Mouse (Mus musculus) liver, adult 2 months (tissue): ENCODE results near the gene Cabp4. TPM values are rescaled to one million over a fixed set of nuclear protein-coding genes. Genes with fewer than 3 reads are reported as not detected.

Experiments used
- DNase-seq: peaks from one replicate; pipeline ENCODE4 v3.0.0-alpha.2; 2011; ENCODE audit warnings: low read depth, low spot score; ENCODE audit errors: extremely low read depth
- H3K27ac ChIP-seq: fragments of 200-500 bp; replicated peaks from 2 replicates; pipeline ENCODE4 v1.5.1; 2012; ENCODE audit warnings: low read depth, mild to moderate bottlenecking, control low read depth, inconsistent platforms, low read length; ENCODE audit not compliant: insufficient read depth
- H3K27me3 ChIP-seq: fragments of 200-500 bp; 2 replicates; pipeline ENCODE4 v1.6.1; 2012; ENCODE audit warnings: mild to moderate bottlenecking, moderate library complexity, low read length, inconsistent platforms; ENCODE audit not compliant: control insufficient read depth, insufficient read depth
- H3K36me3 ChIP-seq: fragments of 200-500 bp; 2 replicates; pipeline ENCODE4 v1.6.1; 2012; ENCODE audit warnings: low read length, inconsistent platforms; ENCODE audit not compliant: control insufficient read depth, insufficient read depth
- H3K4me1 ChIP-seq: fragments of 200-500 bp; 2 replicates; pipeline ENCODE4 v1.6.1; 2011; ENCODE audit warnings: low read length; ENCODE audit not compliant: control insufficient read depth, insufficient read depth
- H3K4me3 ChIP-seq: fragments of 200-500 bp; 2 replicates; pipeline ENCODE4 v1.5.1; 2011; ENCODE audit warnings: low read depth, mild to moderate bottlenecking, control low read depth, low read length, moderate library complexity; ENCODE audit not compliant: insufficient read depth
- H3K79me2 ChIP-seq: fragments of 200-500 bp; 2 replicates; pipeline ENCODE4 v1.6.1; 2012; ENCODE audit warnings: inconsistent platforms, mild to moderate bottlenecking, low read length, moderate library complexity; ENCODE audit not compliant: control insufficient read depth, insufficient read depth
- H3K9ac ChIP-seq: fragments of 200-500 bp; 2 replicates; pipeline ENCODE4 v1.6.1; 2012; ENCODE audit warnings: low read depth, mild to moderate bottlenecking, control low read depth, inconsistent platforms, low read length
- CTCF ChIP-seq: fragments of 200-500 bp; IDR thresholded peaks from 2 replicates; pipeline ENCODE4 v1.5.1; 2011; ENCODE audit warnings: low read depth, low read length, control low read depth
- POLR2A ChIP-seq: fragments of 200-500 bp; IDR thresholded peaks from 2 replicates; pipeline ENCODE4 v1.6.1; 2011; ENCODE audit warnings: low read length, control low read depth; ENCODE audit not compliant: insufficient read depth; ENCODE audit errors: extremely low read depth
- WGBS: fragments of 180-500 bp; shearing (Covaris S2); methylation state at CpG from one replicate; pipeline ENCODE4 v1.1.7; 2018; 5-methylcytosine and 5-hydroxymethylcytosine counted together
- polyA plus RNA-seq: library from polyadenylated mRNA; depleted of rRNA; stranded (reverse); fragments of >200 nt; gene quantifications from 2 replicates; pipeline ENCODE4 v1.2.3, GENCODE M21; 2012
- total RNA-seq: library from RNA; depleted of rRNA; stranded (reverse); fragments of >200 nt; gene quantifications from 2 replicates; pipeline ENCODE4 v1.2.3, GENCODE M21; 2014

The Cabp4 gene
- total and polyA plus RNA-seq, 2 experiments = 0.37 TPM; not detected in 1

DNA sequence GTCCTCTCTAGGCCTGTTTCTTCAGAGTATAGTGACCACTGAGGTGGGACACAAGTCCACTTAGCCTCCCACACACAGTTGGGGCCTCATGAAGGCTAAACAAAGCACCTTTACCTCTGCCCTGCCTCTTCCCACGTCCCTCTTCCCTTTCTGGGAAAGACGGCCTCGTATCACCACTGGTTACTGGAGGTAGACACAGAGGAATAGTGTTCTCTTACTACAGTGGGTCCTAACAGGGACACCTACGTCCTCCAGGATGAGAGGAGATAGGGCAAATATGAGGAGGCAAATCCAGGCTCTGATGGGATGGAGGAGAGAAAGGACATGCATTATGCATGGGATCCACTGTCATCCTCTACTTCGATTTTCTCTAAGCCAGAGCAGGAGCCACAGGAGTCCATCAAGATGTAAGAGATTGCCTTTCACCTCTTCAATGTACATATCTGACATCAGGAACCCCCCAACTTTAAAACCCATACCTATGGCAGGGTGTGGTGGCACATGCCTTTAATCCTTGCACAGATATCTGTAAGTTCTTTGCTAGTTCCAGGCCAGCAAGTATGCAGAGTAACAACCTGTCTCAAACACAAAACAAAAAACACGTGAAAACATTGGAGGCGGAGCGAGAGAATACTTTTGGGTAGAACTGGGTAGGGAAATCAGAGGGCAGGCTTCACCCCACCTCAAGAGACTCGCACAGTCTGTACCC is 4.1 kb upstream of the Cabp4 start:
- H3K4me3 ChIP-seq = no peak overlapping the region; the same call in 1 of the 2 replicates
- peak overlapping the region; percentile 11 for H3K27ac ChIP-seq
- peak overlapping the region; percentile 31 for H3K9ac ChIP-seq
- no peaks in the 10 kb centered on the region for H3K27me3 ChIP-seq
- 50% methylated on average over 9 of the region's 9 CpGs for WGBS
- no peak for TF ChIP-seq POLR2A
- no peak for TF ChIP-seq CTCF
- peaks cover 15% of the 10 kb centered on the region; the same call in 1 of the 2 replicates for H3K79me2 ChIP-seq
- H3K4me1 ChIP-seq = peaks cover 18% of the 10 kb centered on the region
- H3K36me3 ChIP-seq = 0 out of 2 replicates have a peak, but pooled peaks cover 2% of the 10 kb centered on the region
- peak; percentile 84 for DNase-seq

DNA sequence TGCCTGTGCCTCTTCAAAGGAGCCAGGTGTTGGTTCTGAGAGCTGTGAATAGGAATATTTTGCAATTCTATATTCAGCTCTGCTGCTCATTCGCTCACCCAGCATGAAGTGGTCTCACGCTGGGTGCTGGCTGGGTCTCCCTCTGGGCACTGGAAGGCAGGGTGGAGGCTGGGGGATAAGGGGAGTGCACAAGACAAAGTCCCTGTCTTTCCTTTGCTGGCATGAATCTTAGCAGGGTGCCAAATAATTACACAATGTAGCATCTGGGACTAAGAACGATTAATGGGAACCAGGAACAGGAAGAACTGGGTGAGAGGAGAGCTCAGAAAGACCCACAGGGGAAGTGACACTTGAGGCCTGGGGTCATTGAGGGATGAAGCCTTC is 3.2 kb upstream of the Cabp4 start:
- 60% methylated on average over 3 of the region's 3 CpGs for WGBS
- Histone ChIP-seq H3K9ac (no peak overlapping the region), H3K27me3 (no peaks in the 10 kb centered on the region), H3K27ac (peak overlapping the region; percentile 11), H3K36me3 (0 out of 2 replicates have a peak, but pooled peaks cover 2% of the 10 kb centered on the region), H3K79me2 (peaks cover 15% of the 10 kb centered on the region; the same call in 1 of the 2 replicates), H3K4me1 (peaks cover 18% of the 10 kb centered on the region), H3K4me3 (no peak overlapping the region)
- DNase-seq = peak; percentile 66
- TF ChIP-seq CTCF (no peak), POLR2A (no peak)

DNA sequence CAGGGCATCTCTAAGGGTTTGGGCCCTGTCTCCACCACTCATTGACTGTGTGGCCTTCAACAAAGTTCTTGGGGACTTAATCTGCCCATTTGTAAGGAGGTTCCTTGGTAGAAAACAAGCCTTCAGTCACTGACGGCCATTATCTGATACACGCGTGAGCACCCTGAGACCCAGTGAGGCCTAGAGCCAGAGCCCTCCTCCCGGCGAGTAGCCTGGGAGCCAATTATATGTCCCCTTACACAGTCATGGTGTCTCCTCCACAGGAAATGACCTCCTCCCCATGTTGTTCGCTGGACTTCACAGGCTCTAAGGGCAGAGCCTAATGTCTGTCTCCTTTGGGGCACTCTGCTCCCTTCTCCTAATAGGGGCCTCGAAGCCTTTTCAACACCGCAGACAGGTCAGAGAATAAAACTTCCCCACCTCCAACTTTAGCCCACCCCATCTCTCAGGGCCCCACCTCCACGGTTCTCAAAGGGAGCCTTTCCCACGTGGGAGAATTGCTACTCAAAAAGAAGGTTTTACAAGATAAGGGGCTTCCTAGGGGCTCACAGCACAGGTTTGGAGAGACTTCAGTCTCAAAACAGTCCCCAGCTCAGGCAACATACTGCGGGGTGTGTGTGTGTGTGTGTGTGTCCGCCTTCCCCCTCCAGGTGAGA is 2.7 kb upstream of the Cabp4 start:
- Histone ChIP-seq H3K9ac (no peak overlapping the region), H3K27me3 (no peaks in the 10 kb centered on the region), H3K4me3 (no peak overlapping the region), H3K36me3 (no peaks in the 10 kb centered on the region), H3K79me2 (peaks cover 15% of the 10 kb centered on the region; the same call in 1 of the 2 replicates), H3K27ac (peak overlapping the region; percentile 7; the same call in 1 of the 2 replicates), H3K4me1 (peaks cover 18% of the 10 kb centered on the region)
- DNase-seq = no peak
- TF ChIP-seq CTCF = no peak
- TF ChIP-seq POLR2A = no peak
- WGBS = 84% methylated on average over 12 of the region's 12 CpGs

DNA sequence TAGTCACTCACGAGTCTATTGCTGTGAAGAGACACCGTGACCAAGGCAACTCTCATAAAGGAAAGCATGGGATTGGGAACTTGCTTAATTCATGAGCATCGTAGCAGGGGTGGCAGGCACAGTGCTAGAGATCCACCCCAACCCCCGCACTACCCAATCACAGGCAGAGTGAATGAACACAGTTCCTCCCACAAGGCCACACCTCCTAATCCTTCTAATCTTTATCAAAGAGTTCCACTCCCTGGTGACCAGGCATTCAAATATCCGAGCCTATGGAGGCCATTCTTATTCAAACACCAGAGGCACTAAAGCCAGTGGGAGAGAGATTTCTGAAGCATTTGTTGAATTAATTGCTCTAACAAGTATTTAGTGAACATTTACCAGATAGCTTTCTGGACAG is 2.1 kb upstream of the Cabp4 start:
- no peak for TF ChIP-seq CTCF
- TF ChIP-seq POLR2A = no peak
- Histone ChIP-seq H3K9ac (no peak overlapping the region), H3K27ac (no peak overlapping the region), H3K4me1 (peaks cover 18% of the 10 kb centered on the region), H3K4me3 (no peak overlapping the region), H3K79me2 (peaks cover 15% of the 10 kb centered on the region; the same call in 1 of the 2 replicates), H3K36me3 (no peaks in the 10 kb centered on the region), H3K27me3 (no peaks in the 10 kb centered on the region)
- DNase-seq = no peak
- WGBS = 96% methylated on average over 5 of the region's 5 CpGs

DNA sequence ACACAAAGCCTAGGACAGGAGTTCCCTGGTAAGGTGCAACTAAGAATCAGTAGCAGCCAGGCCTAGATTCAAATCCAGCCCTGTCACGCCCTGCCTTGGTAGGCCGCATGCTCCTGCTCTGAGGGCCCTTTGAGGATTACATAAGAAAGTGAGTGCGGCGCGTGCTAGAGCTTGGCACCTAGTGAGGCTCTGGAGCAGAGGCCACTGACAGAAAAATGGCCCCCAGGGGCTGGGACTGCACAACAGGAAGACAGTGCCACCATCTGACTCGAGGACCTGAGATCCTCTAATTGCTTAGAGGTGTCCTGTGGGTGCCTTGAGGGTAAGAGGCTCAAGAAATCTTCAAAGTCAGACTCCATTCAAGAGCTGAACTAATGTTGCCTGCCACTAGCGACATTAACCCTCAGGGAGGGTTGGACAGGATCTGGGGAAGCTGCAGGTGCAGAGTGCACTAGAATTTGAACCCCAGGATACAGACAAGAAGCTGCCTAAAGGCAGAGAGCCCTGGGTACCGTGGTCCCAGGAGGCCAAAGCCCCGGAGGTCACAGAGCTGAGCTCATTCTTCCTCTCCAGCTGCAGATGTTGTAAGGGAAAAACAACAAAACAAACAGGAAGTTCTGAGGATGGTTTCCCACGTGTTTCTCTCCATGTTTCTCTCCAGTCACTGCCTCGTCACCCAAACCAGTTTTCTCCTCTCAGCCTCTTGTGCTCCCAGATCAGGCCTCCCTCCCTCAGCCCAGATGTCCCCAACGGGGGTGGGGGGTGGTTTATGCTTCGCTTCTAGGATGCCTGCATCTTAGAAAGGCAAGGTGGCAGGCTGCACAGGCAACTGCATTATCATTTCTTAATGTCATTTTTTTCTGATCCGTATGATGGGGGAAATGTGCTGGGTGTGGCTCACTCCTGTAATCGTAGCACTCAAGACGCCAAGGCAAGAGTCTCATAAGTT is 991 bp upstream of the Cabp4 start:
- Histone ChIP-seq H3K27ac (peak overlapping the region; percentile 21; the same call in 1 of the 2 replicates), H3K4me1 (peaks cover 12% of the 10 kb centered on the region)

More for the DNA sequence above, 991 bp upstream of the Cabp4 start:
- Histone ChIP-seq H3K27me3 (no peaks in the 10 kb centered on the region), H3K79me2 (peaks cover 10% of the 10 kb centered on the region; the same call in 1 of the 2 replicates), H3K9ac (no peak overlapping the region), H3K36me3 (no peaks in the 10 kb centered on the region), H3K4me3 (no peak overlapping the region)
- no peak for DNase-seq
- TF ChIP-seq POLR2A (no peak), CTCF (no peak)
- 85% methylated on average over 16 of the region's 16 CpGs for WGBS
